Mouse (Mus musculus) cerebellum, adult (tissue): ENCODE measurements around the gene Gm10128.
"Not testable (repeated sequence)": the region's sequence is repeated elsewhere in the genome, so short reads cannot be mapped to it uniquely, and the experiment has no call there.

ENCODE experiments used
- ATAC-seq: cut with Nextera tagmentation; 2 replicates; pipeline ENCODE4 v1.9.2; 2017; ENCODE audit warnings: mild to moderate bottlenecking, moderate library complexity, mixed read lengths; ENCODE audit not compliant: insufficient number of reproducible peaks, low FRiP score, low TSS enrichment

The Gm10128 gene

GRCm38 (mm10) chr14:7643872-7644271 is at the start of gene Gm10128:
Gene Gm10128 (minus strand): TSS chr14:7643972.
- ATAC-seq = not testable (repeated sequence)

GRCm38 (mm10) chr14:7681170-7681569 is 37.4 kb upstream of the Gm10128 start:
- ATAC-seq = not testable (repeated sequence)

GRCm38 (mm10) chr14:7662491-7662890 is 18.7 kb upstream of the Gm10128 start:
- ATAC-seq = not testable (repeated sequence)

GRCm38 (mm10) chr14:7658101-7659074 is 14.6 kb upstream of the Gm10128 start:
- not testable (repeated sequence) for ATAC-seq

GRCm38 (mm10) chr14:7657456-7657855 is 13.7 kb upstream of the Gm10128 start:
- ATAC-seq = not testable (repeated sequence)

GRCm38 (mm10) chr14:7595492-7595891 is 48.3 kb downstream of the Gm10128 start, which contains the start of gene Gm10338:
Gene Gm10338 (minus strand): TSS chr14:7595592.
- ATAC-seq = not testable (repeated sequence)
